Mouse (Mus musculus) mouse trophoblast stem cell (cell line): ENCODE data around the gene Slc35a1.
"Not testable (repeated sequence)": the region's sequence is repeated elsewhere in the genome, so short reads cannot be mapped to it uniquely, and the experiment has no call there.

ENCODE experiments used
- in situ Hi-C, 2 experiments: fragments of 300-500 bp; cut with MseI, MboI; formaldehyde crosslinking; loops; 2 replicates in 1 of 2; 3 replicates in 1 of 2; pipeline ENCODE4 v1.15.1; 2025

Gene Slc35a1

GRCm38 (mm10) chr4:34686874-34687567, at the start of gene Slc35a1:
Gene Slc35a1, minus strand, starts transcription at chr4:34687438.
- in situ Hi-C loops = no loop called here

GRCm38 (mm10) chr4:34734461-34734860, 47.2 kb upstream of the Slc35a1 start:
- in situ Hi-C loops = no loop called here

GRCm38 (mm10) chr4:34733415-34733814, 46.2 kb upstream of the Slc35a1 start:
- in situ Hi-C loops = not testable (repeated sequence)

- in situ Hi-C loops = no loop called here
These were observed 42.7 kb upstream of the Slc35a1 start, which contains the start of gene Cfap206 for GRCm38 (mm10) chr4:34729851-34730341. Gene Cfap206, minus strand, starts transcription at chr4:34730206.

- in situ Hi-C loops = not testable (repeated sequence)
These were observed 38.5 kb upstream of the Slc35a1 start for GRCm38 (mm10) chr4:34725710-34726109.

GRCm38 (mm10) chr4:34724306-34724705, 37.1 kb upstream of the Slc35a1 start:
- in situ Hi-C loops = no loop called here

- in situ Hi-C loops = no loop called here
These were observed 35.9 kb upstream of the Slc35a1 start for GRCm38 (mm10) chr4:34723186-34723585.

- in situ Hi-C loops = no loop called here
These were observed 33.1 kb upstream of the Slc35a1 start for GRCm38 (mm10) chr4:34720127-34720895.

GRCm38 (mm10) chr4:34719421-34719820, 32.2 kb upstream of the Slc35a1 start:
- in situ Hi-C loops = no loop called here

- in situ Hi-C loops = no loop called here
These were observed 27.8 kb upstream of the Slc35a1 start for GRCm38 (mm10) chr4:34715062-34715461.

GRCm38 (mm10) chr4:34708127-34708526, 20.9 kb upstream of the Slc35a1 start:
- in situ Hi-C loops = no loop called here

- in situ Hi-C loops = no loop called here
These were observed 20.0 kb upstream of the Slc35a1 start for GRCm38 (mm10) chr4:34707248-34707647.

- in situ Hi-C loops = no loop called here
These were observed 15.8 kb upstream of the Slc35a1 start for GRCm38 (mm10) chr4:34703029-34703428.

- in situ Hi-C loops = no loop called here
These were observed 15.0 kb upstream of the Slc35a1 start for GRCm38 (mm10) chr4:34702231-34702630.

GRCm38 (mm10) chr4:34701528-34701927, 14.3 kb upstream of the Slc35a1 start:
- in situ Hi-C loops = no loop called here

- in situ Hi-C loops = no loop called here
These were observed 783 bp upstream of the Slc35a1 start for GRCm38 (mm10) chr4:34688021-34688420.

- in situ Hi-C loops = no loop called here
These were observed 6.7 kb downstream of the Slc35a1 start for GRCm38 (mm10) chr4:34680530-34680929.

- in situ Hi-C loops = no loop called here
These were observed 13.5 kb downstream of the Slc35a1 start for GRCm38 (mm10) chr4:34673721-34674120.

- in situ Hi-C loops = no loop called here
These were observed 19.3 kb downstream of the Slc35a1 start for GRCm38 (mm10) chr4:34667923-34668322.

GRCm38 (mm10) chr4:34661927-34662326, 25.3 kb downstream of the Slc35a1 start:
- in situ Hi-C loops = no loop called here

- in situ Hi-C loops = no loop called here
These were observed 25.7 kb downstream of the Slc35a1 start for GRCm38 (mm10) chr4:34661514-34661913.

- in situ Hi-C loops = no loop called here
These were observed 28.2 kb downstream of the Slc35a1 start for GRCm38 (mm10) chr4:34659012-34659411.

GRCm38 (mm10) chr4:34656101-34656500, 31.1 kb downstream of the Slc35a1 start:
- in situ Hi-C loops = no loop called here
